In genomic region chr17:27781059-27781687, GRCm38 (mm10) we compare ENCODE assay signal across 21 mouse cellular contexts. TPM values are rescaled to one million over a fixed set of nuclear protein-coding genes. Genes with fewer than 3 reads are reported as not detected.
DNase-seq lines count a peak whose midpoint lies in the region; ATAC-seq and TF ChIP-seq lines count a peak whose summit lies in the region.
"Had no signal": no experiment of that assay in that cellular context is flagged by ENCODE, and none has a peak within 500 bp of the region (broad histone marks: within the 10 kb centered on the region; RNA-seq: fewer than 3 reads in every experiment).

No protein-coding gene starts in this region.

- H3K9ac ChIP-seq in CH12.LX (ENCODE audit: insufficient read depth, low read depth) = 0 out of 2 replicates have a peak overlapping the region, but pooled peaks have one; percentile 6
- H3K9ac ChIP-seq in stomach, postnatal 0 days (ENCODE audit: low read length) = no peak overlapping the region
- H3K9ac ChIP-seq: kidney, embryonic 15.5 days; midbrain, embryonic 12.5 days had no signal

- TF ChIP-seq EP300 in CH12.LX (IDR thresholded peaks at IDR 0.05; ENCODE audit: low read length) = peak; percentile 74; the same call in 1 of the 2 replicates
- no peak for TF ChIP-seq EP300 in stomach, postnatal 0 days (optimal IDR thresholded peaks at IDR 0.05)

- 62% methylated on average over 5 of the region's 5 CpGs for WGBS in kidney, adult 2 months
- WGBS in stomach, postnatal 0 days = 60% methylated on average over 5 of the region's 5 CpGs

- H3K36me3 ChIP-seq in kidney, adult 2 months (ENCODE audit: control insufficient read depth, insufficient read depth, low read length) = no peaks in the 10 kb centered on the region; the same call in 1 of the 2 replicates
- peaks cover 24 to 80% of the 10 kb centered on the region in 2 experiments for H3K36me3 ChIP-seq in CH12.LX (replicated peaks in 1 of 2; ENCODE audit: control insufficient read depth in 1 of 2, insufficient read depth in 1 of 2, low read length in 1 of 2)
- peaks cover 5% of the 10 kb centered on the region; the same call in 1 of the 2 replicates for H3K36me3 ChIP-seq in stomach, postnatal 0 days (ENCODE audit: control insufficient read depth, insufficient read depth, low read length)

- no peak overlapping the region for H3K27ac ChIP-seq in kidney, adult 2 months (ENCODE audit: insufficient read depth, low read depth, low read length)
- H3K27ac ChIP-seq in CH12.LX (ENCODE audit: insufficient read depth, low read depth) = peak overlapping the region; percentile 71
- peak overlapping the region; percentile 32; the same call in 1 of the 2 replicates for H3K27ac ChIP-seq in embryonic fibroblast, embryonic 13.5 days (ENCODE audit: insufficient read depth, low read length)
- no peak overlapping the region for H3K27ac ChIP-seq in stomach, postnatal 0 days (replicated peaks)
- H3K27ac ChIP-seq: kidney, embryonic 15.5 days; midbrain, embryonic 12.5 days had no signal

- H3K27me3 ChIP-seq in kidney, adult 2 months (replicated peaks; ENCODE audit: control insufficient read depth, insufficient read depth, low read length) = no peaks in the 10 kb centered on the region
- no peaks in the 10 kb centered on the region for H3K27me3 ChIP-seq in CH12.LX (replicated peaks)
- no peaks in the 10 kb centered on the region for H3K27me3 ChIP-seq in stomach, postnatal 0 days (ENCODE audit: control insufficient read depth, insufficient read depth, low read length)
- H3K27me3 ChIP-seq: kidney, embryonic 15.5 days; midbrain, embryonic 12.5 days; Patski had no signal

- in situ Hi-C loops in CH12.LX (cut with MboI; ENCODE audit: low pct_ligation_motif_present, low pct_unique_long_range_greater_than_20kb, low sequenced_read_pairs) = loop anchor here (5.0 kb wide), 1 partner anchor 36 kb away; no protein-coding TSS in a partner anchor

- no peak for TF ChIP-seq POLR2A in kidney, adult 2 months (IDR thresholded peaks at IDR 0.05; ENCODE audit: low read depth, low read length)
- TF ChIP-seq POLR2A in CH12.LX (IDR thresholded peaks at IDR 0.05; ENCODE audit: low read depth, low read length) = no peak
- no peak for TF ChIP-seq POLR2A in embryonic fibroblast, embryonic 13.5 days (IDR thresholded peaks at IDR 0.05; ENCODE audit: low read depth, low read length)

- dilution Hi-C loops in CH12.LX (cut with MboI; ENCODE audit: extremely low pct_ligation_motif_present, extremely low pct_unique_long_range_greater_than_20kb, low sequenced_read_pairs) = no loop called here

- no peaks in the 10 kb centered on the region for H3K4me1 ChIP-seq in kidney, adult 2 months (ENCODE audit: control insufficient read depth, insufficient read depth, low read length)
- peaks cover 9 to 16% of the 10 kb centered on the region in 2 experiments for H3K4me1 ChIP-seq in CH12.LX (ENCODE audit: control insufficient read depth in 1 of 2, insufficient read depth in 2 of 2)
- H3K4me1 ChIP-seq in embryonic fibroblast, embryonic 13.5 days (ENCODE audit: control insufficient read depth, insufficient read depth, low read length) = peaks cover 6% of the 10 kb centered on the region
- H3K4me1 ChIP-seq in stomach, postnatal 0 days (replicated peaks; ENCODE audit: control insufficient read depth, insufficient read depth) = no peaks in the 10 kb centered on the region
- H3K4me1 ChIP-seq: midbrain, embryonic 12.5 days had no signal

- no peaks in the 10 kb centered on the region; the same call in 1 of the 2 replicates for H3K79me2 ChIP-seq in CH12.LX (replicated peaks; ENCODE audit: control insufficient read depth, extremely low read depth, insufficient read depth, poor library complexity, severe bottlenecking)

- no peaks in the 10 kb centered on the region for H3K9me3 ChIP-seq in CH12.LX (replicated peaks; ENCODE audit: low read length)
- no peaks in the 10 kb centered on the region for H3K9me3 ChIP-seq in stomach, postnatal 0 days (ENCODE audit: control insufficient read depth, low read length)
- H3K9me3 ChIP-seq: kidney, embryonic 15.5 days; midbrain, embryonic 12.5 days had no signal

- peak; percentile 76 for ATAC-seq in stomach, postnatal 0 days (ENCODE audit: low FRiP score, low TSS enrichment)
- ATAC-seq: inflammation-experienced regulatory T-cells, adult 6 months; Patski had no signal

- peak; percentile 30 for DNase-seq in kidney, adult 2 months
- DNase-seq in kidney, postnatal 10 days = no peak
- peak; percentile 27 for DNase-seq in CH12.LX (ENCODE audit: extremely low read depth)
- DNase-seq in stomach, postnatal 0 days (ENCODE audit: low spot score) = peak; percentile 50
- no peak for DNase-seq in embryo, embryonic 11 days
- DNase-seq in right cerebral cortex, adult 2 months (ENCODE audit: low spot score in 2 of 2) = no peak
- DNase-seq: cerebellum, adult 18-20 months; cerebellum, postnatal 36 days; gastrocnemius, postnatal 10 days; heart, adult 18-20 months; left cerebral cortex, postnatal 4 days; lung, adult 2 months; lung, postnatal 36 days; thymus, postnatal 4 days had no signal

- no peak for TF ChIP-seq CTCF in kidney, adult 2 months (conservative IDR thresholded peaks at IDR 0.05; ENCODE audit: insufficient read depth, insufficient read length, low read depth, low read length)
- TF ChIP-seq CTCF in CH12.LX (conservative IDR thresholded peaks at IDR 0.05 in 1 of 2, IDR thresholded peaks at IDR 0.05 in 1 of 2; ENCODE audit: low read depth in 2 of 2, low read length in 2 of 2) = no peak
- no peak for TF ChIP-seq CTCF in embryonic fibroblast, embryonic 13.5 days (IDR thresholded peaks at IDR 0.05; ENCODE audit: borderline replicate concordance, insufficient read depth, low read length)
- TF ChIP-seq CTCF in stomach, postnatal 0 days (IDR thresholded peaks at IDR 0.05; ENCODE audit: low read depth) = no peak

- no peak overlapping the region for H3K4me3 ChIP-seq in kidney, adult 2 months (ENCODE audit: insufficient read depth, low read depth, low read length)
- H3K4me3 ChIP-seq in CH12.LX (replicated peaks in 1 of 3; ENCODE audit: low read depth in 2 of 3, low read length in 2 of 3, poor library complexity in 1 of 3) = no peak overlapping the region
- no peak overlapping the region for H3K4me3 ChIP-seq in embryonic fibroblast, embryonic 13.5 days (ENCODE audit: insufficient read depth, low read length)
- no peak overlapping the region for H3K4me3 ChIP-seq in stomach, postnatal 0 days (ENCODE audit: low read depth, low read length)
- H3K4me3 ChIP-seq: kidney, embryonic 15.5 days; midbrain, embryonic 12.5 days had no signal

- no peak for TF ChIP-seq RAD21 in CH12.LX (IDR thresholded peaks at IDR 0.05; ENCODE audit: low read depth, low read length)

- H3K4me2 ChIP-seq in CH12.LX (ENCODE audit: insufficient read depth, low read depth, poor library complexity, severe bottlenecking) = peak overlapping the region; percentile 65; the same call in 1 of the 2 replicates
- H3K4me2 ChIP-seq in stomach, postnatal 0 days (replicated peaks; ENCODE audit: low read depth) = no peak overlapping the region
- H3K4me2 ChIP-seq: kidney, embryonic 15.5 days; midbrain, embryonic 12.5 days had no signal

TF ChIP-seq in CH12.LX, 34 proteins besides CTCF, POLR2A, EP300 and RAD21 (continues in another document):
- TF ChIP-seq TBP (conservative IDR thresholded peaks at IDR 0.05; ENCODE audit: low read depth, low read length) = no peak
- no peak for TF ChIP-seq GABPA (IDR thresholded peaks at IDR 0.05; ENCODE audit: insufficient replicate concordance, low read depth, low read length)
- peak; percentile 72 for TF ChIP-seq BHLHE40 (IDR thresholded peaks at IDR 0.05; ENCODE audit: low read depth, low read length)
- TF ChIP-seq POLR2AphosphoS2 (IDR thresholded peaks at IDR 0.05; ENCODE audit: low read depth, low read length) = no peak
- TF ChIP-seq CHD1 (IDR thresholded peaks at IDR 0.05; ENCODE audit: low read depth, low read length) = no peak
- no peak for TF ChIP-seq SMC3 (IDR thresholded peaks at IDR 0.05; ENCODE audit: low read depth, low read length)
- TF ChIP-seq USF1 (IDR thresholded peaks at IDR 0.05; ENCODE audit: low read depth, low read length) = no peak
- 0 out of 2 replicates have a peak, but pooled peaks have one; percentile 35 for TF ChIP-seq JUND (conservative IDR thresholded peaks at IDR 0.05; ENCODE audit: low read depth, low read length)
- TF ChIP-seq ETS1 (conservative IDR thresholded peaks at IDR 0.05; ENCODE audit: low read depth, low read length) = peak; percentile 74
- peak; percentile 19; the same call in 1 of the 2 replicates for TF ChIP-seq MAFK (IDR thresholded peaks at IDR 0.05; ENCODE audit: insufficient replicate concordance, low read length)
- TF ChIP-seq NRF1 (IDR thresholded peaks at IDR 0.05; ENCODE audit: low read depth, low read length) = no peak
- no peak; the same call in none of the 2 replicates for TF ChIP-seq MXI1 (IDR thresholded peaks at IDR 0.05; ENCODE audit: low read depth, low read length)
- TF ChIP-seq ZC3H11A (IDR thresholded peaks at IDR 0.05; ENCODE audit: low read depth, low read length) = no peak
- TF ChIP-seq KAT2A (IDR thresholded peaks at IDR 0.05; ENCODE audit: insufficient replicate concordance, low read length) = no peak
- no peak for TF ChIP-seq NELFE (IDR thresholded peaks at IDR 0.05; ENCODE audit: low read depth, low read length)
- TF ChIP-seq IRF4 (IDR thresholded peaks at IDR 0.05; ENCODE audit: low read depth, low read length) = peak; percentile 91

RNA-seq across cellular contexts. Expression of gene D17Wsu92e, which starts 39.3 kb away (rescaled TPM):
- 162 and 189 TPM in 2 replicates for polyA plus RNA-seq in kidney, adult 2 months (2012; rRNA removed)
- total RNA-seq in CH12.LX (2012; rRNA removed) (44.2 and 46.4 TPM in 2 replicates), CH12.LX (2014; rRNA removed) (33.1 and 34.9 TPM in 2 replicates)
- polyA plus RNA-seq in CH12.LX (2012; ENCODE audit: insufficient read length, low read depth) = 70.8 and 73.5 TPM in 2 replicates
- 63.7 and 68.6 TPM in 2 replicates for polyA plus RNA-seq in embryonic fibroblast, embryonic 13.5 days (2011; ENCODE audit: insufficient read length, low read depth, missing spikeins)
- polyA plus RNA-seq in stomach, postnatal 0 days (2015; fragmentation: Nextera tagmentation; extraction: Ambion mirVana) = 23.3 and 25.4 TPM in 2 replicates

RNA-seq across cellular contexts. Expression of gene Spdef, which starts 52.4 kb away (rescaled TPM):
- 0.09 and 0.45 TPM in 2 replicates for polyA plus RNA-seq in kidney, adult 2 months (2012; rRNA removed)
- total RNA-seq in CH12.LX (2012; rRNA removed) (not detected in 2 replicates), CH12.LX (2014; rRNA removed) (not detected in 2 replicates)
- polyA plus RNA-seq in CH12.LX (2012; ENCODE audit: insufficient read length, low read depth) = not detected in 2 replicates
- polyA plus RNA-seq in embryonic fibroblast, embryonic 13.5 days (2011; ENCODE audit: insufficient read length, low read depth, missing spikeins) = not detected in 2 replicates
- polyA plus RNA-seq in stomach, postnatal 0 days (2015; fragmentation: Nextera tagmentation; extraction: Ambion mirVana) = 28.0 and 29.7 TPM in 2 replicates
- polyA plus RNA-seq: embryonic facial prominence, embryonic 11.5 days; hindbrain, embryonic 11.5 days; inflammation-experienced regulatory T-cells, adult 6 months; Patski had no signal

RNA-seq across cellular contexts. Expression of gene Snrpc, which starts 56.8 kb away (rescaled TPM):
- polyA plus RNA-seq in kidney, adult 2 months (2012; rRNA removed) = 55.8 and 61.2 TPM in 2 replicates
- total RNA-seq in CH12.LX (2012; rRNA removed) = 154 and 173 TPM in 2 replicates
- total RNA-seq in CH12.LX (2014; rRNA removed) = 165 and 171 TPM in 2 replicates
- 184 and 194 TPM in 2 replicates for polyA plus RNA-seq in CH12.LX (2012; ENCODE audit: insufficient read length, low read depth)
- 101 and 121 TPM in 2 replicates for polyA plus RNA-seq in embryonic fibroblast, embryonic 13.5 days (2011; ENCODE audit: insufficient read length, low read depth, missing spikeins)
- 163 and 179 TPM in 2 replicates for polyA plus RNA-seq in stomach, postnatal 0 days (2015; fragmentation: Nextera tagmentation; extraction: Ambion mirVana)

Comparison
In these comparisons a context has a peak if more than half of its experiments do, and no peak if none do; other contexts are left out.
1. DNase-seq: peak in kidney, adult 2 months (single experiment), CH12.LX (single experiment) and stomach, postnatal 0 days (single experiment); none in kidney, postnatal 10 days (single experiment), embryo, embryonic 11 days (single experiment) and right cerebral cortex, adult 2 months (0 of 2).
2. H3K27ac ChIP-seq: peak in CH12.LX (single experiment) and embryonic fibroblast, embryonic 13.5 days (single experiment); none in kidney, adult 2 months (single experiment) and stomach, postnatal 0 days (single experiment).
3. RNA of gene Spdef, which starts 52.4 kb away (polyA plus RNA-seq): 28.0 to 29.7 TPM in stomach, postnatal 0 days; 0.09 to 0.45 TPM in kidney, adult 2 months, not detected in CH12.LX and not detected in embryonic fibroblast, embryonic 13.5 days; every median in the first group is over 10 times any median in the second.